Mouse (Mus musculus) midbrain, embryonic 13.5 days (tissue): ENCODE results near the gene Rnf26. TPM values are rescaled to one million over a fixed set of nuclear protein-coding genes. Genes with fewer than 3 reads are reported as not detected.

Source experiments
- ATAC-seq: fragments of 200-750 bp; cut with Nextera tagmentation; 2 replicates; pipeline ENCODE4 v1.8.0; 2017; ENCODE audit warnings: mild to moderate bottlenecking, moderate TSS enrichment, moderate library complexity
- H3K27ac ChIP-seq: fragments of 300-500 bp; sonication (generic); 2 replicates; pipeline ENCODE4 v1.5.1; 2015; ENCODE audit warnings: inconsistent platforms, mild to moderate bottlenecking, moderate library complexity
- H3K27me3 ChIP-seq: fragments of 300-500 bp; sonication (generic); 2 replicates; pipeline ENCODE4 v1.6.1; 2015; ENCODE audit warnings: mild to moderate bottlenecking, inconsistent platforms
- H3K36me3 ChIP-seq: fragments of 300-500 bp; sonication (generic); 2 replicates; pipeline ENCODE4 v1.6.1; 2015; ENCODE audit warnings: mild to moderate bottlenecking, inconsistent platforms
- H3K4me1 ChIP-seq: fragments of 300-500 bp; sonication (generic); replicated peaks from 2 replicates; pipeline ENCODE4 v1.6.1; 2015; ENCODE audit warnings: inconsistent platforms
- H3K4me2 ChIP-seq: fragments of 300-500 bp; sonication (generic); replicated peaks from 2 replicates; pipeline ENCODE4 v1.6.1; 2015; ENCODE audit warnings: moderate library complexity, mild to moderate bottlenecking, inconsistent platforms
- H3K4me3 ChIP-seq: fragments of 300-500 bp; sonication (generic); replicated peaks from 2 replicates; pipeline ENCODE4 v1.5.1; 2015; ENCODE audit warnings: mild to moderate bottlenecking, inconsistent platforms
- H3K9ac ChIP-seq: fragments of 300-500 bp; sonication (generic); replicated peaks from 2 replicates; pipeline ENCODE4 v1.6.1; 2015; ENCODE audit warnings: mild to moderate bottlenecking, inconsistent platforms
- H3K9me3 ChIP-seq: fragments of 300-500 bp; sonication (generic); 2 replicates; pipeline ENCODE4 v1.6.1; 2016; ENCODE audit warnings: mild to moderate bottlenecking, inconsistent platforms
- WGBS: fragments of 180-500 bp; shearing (Covaris S2); methylation state at CpG from one replicate; pipeline ENCODE4 v1.1.7; 2015; 5-methylcytosine and 5-hydroxymethylcytosine counted together
- polyA plus RNA-seq: library from polyadenylated mRNA; unstranded; fragments of >200 nt; fragmentation: Nextera tagmentation; extraction: Ambion mirVana; gene quantifications from 2 replicates; pipeline ENCODE4 v1.2.1, GENCODE M21; 2015

Rnf26 gene
- polyA plus RNA-seq, 1 experiment from 2014 or later: 32.7 TPM

- Histone ChIP-seq H3K4me2 (no peak overlapping the region), H3K4me1 (peaks cover 38% of the 10 kb centered on the region), H3K27me3 (peaks cover 12% of the 10 kb centered on the region), H3K36me3 (no peaks in the 10 kb centered on the region), H3K4me3 (no peak overlapping the region), H3K9ac (no peak overlapping the region), H3K27ac (no peak overlapping the region), H3K9me3 (no peaks in the 10 kb centered on the region)
- no peak for ATAC-seq
- 82% methylated on average over 14 of the region's 14 CpGs for WGBS
Observed at GRCm38 (mm10) chr9:44070113-44070843, 43.0 kb downstream of the Rnf26 start.

DNA sequence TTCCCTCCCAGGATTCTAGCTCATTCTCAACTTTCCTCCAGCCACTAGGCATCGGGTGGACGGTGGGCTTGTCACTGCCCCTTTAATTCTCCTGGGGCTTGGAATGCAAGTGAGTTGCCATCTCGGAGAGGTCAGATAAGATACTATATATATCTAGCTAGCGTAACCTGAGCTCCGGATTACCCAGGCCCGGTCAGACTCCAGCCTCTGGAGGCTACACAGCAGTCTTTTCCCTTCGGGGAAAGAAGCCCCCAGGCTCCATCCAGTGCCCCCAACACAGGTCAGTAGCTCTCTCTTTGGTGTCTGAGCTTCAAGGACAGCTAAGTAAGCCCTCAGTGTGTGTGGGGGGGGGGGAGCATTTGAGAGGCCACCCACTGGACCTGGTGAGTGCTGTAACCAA, 44.1 kb downstream of the Rnf26 start:
- H3K27me3 ChIP-seq: peaks cover 12% of the 10 kb centered on the region
- no peak overlapping the region for H3K4me3 ChIP-seq
- H3K27ac ChIP-seq: no peak overlapping the region
- H3K9ac ChIP-seq: no peak overlapping the region
- H3K4me2 ChIP-seq: no peak overlapping the region
- 22% methylated on average over 7 of the region's 7 CpGs for WGBS
- no peaks in the 10 kb centered on the region for H3K36me3 ChIP-seq
- H3K9me3 ChIP-seq: no peaks in the 10 kb centered on the region
- H3K4me1 ChIP-seq: peaks cover 38% of the 10 kb centered on the region
- ATAC-seq: no peak

DNA sequence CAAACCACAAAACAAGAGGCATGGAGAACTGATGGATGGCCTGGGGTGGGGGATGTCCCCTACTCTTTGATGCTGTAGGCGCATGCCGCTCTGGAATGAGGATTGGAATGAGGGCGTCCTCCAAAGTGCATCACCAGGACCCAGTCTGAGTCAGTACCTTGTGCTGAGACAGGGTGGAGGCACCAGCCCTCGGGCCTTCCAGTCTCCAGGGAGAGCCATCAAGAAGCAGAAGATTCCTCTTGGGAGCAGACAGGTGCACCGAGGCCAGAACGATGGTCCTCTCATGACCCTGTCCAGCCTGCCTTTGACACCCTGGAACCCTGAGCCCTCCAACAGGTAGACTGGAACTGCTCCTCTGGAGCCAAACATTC, 45.4 kb downstream of the Rnf26 start:
- 91% methylated on average over 6 of the region's 6 CpGs for WGBS
- ATAC-seq: no peak
- Histone ChIP-seq H3K27ac (no peak overlapping the region), H3K4me1 (peaks cover 31% of the 10 kb centered on the region), H3K9ac (no peak overlapping the region), H3K36me3 (no peaks in the 10 kb centered on the region), H3K27me3 (peaks cover 12% of the 10 kb centered on the region), H3K4me2 (no peak overlapping the region), H3K4me3 (no peak overlapping the region), H3K9me3 (no peaks in the 10 kb centered on the region)

DNA sequence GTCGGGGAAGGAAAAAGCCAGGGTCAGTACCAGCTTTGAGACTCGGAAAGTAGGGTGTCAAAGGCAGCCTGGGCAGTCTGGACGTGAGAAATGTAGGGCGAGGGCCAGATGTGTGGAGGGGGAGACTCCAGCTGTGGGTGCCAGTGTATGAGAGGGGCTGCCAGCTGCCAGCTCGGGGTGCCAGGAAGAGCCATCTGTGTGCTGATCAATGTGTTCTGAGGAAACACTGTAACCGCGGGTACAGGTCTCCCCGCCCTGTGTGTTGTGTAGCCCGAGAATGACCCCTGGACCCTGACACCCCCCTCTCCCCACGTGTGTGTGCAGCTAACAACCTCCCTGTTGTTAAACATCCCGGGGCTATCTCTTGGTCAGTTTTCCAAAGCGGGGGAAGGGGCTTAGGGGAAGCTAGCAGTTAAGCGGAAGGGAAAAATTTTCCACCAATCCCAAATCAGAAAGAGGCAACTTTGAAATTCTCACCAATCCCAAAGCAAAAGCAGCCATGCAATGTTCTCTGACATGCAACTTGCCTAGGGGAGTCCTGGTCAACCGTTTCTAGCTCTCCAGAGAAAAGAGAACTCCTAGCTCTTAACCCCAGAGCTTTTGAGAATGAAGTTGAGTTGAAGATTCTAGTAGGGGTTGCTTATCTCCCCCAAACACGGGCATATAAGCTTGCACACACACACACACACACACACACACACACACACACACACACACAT, 45.9 kb downstream of the Rnf26 start:
- Histone ChIP-seq H3K4me2 (peak overlapping the region; percentile 72), H3K27ac (no peak overlapping the region), H3K4me1 (peaks cover 25% of the 10 kb centered on the region), H3K27me3 (peaks cover 12% of the 10 kb centered on the region), H3K9me3 (no peaks in the 10 kb centered on the region), H3K36me3 (no peaks in the 10 kb centered on the region), H3K9ac (peak overlapping the region; percentile 61; the same call in 1 of the 2 replicates), H3K4me3 (peak overlapping the region; percentile 45)
- WGBS: 9% methylated on average over 15 of the region's 15 CpGs
- ATAC-seq: no peak; the same call in none of the 2 replicates

DNA sequence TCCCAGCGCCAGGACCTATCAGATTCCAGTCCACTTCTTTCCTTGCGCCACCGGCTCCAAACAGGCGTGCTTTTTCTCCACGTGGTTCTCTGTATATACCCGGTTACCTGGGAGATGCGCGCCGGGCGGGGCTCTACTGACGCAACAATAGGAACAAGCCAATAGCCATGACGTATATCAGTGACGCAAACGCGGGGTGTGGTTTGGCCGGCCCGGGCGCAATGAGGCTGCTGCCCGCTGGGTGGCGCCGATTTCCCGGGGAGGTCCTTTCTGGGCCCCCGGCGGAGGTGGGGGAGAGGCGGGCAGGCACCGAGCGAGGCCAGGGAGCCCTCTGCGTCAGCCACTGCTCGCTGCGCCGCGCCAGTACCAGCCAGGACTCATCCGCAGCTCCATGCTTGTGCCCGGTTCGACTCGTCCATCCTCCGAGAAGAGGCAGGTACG, 46.5 kb downstream of the Rnf26 start, which contains the start of gene Usp2:
Usp2 (plus strand) TSS at position 237 of the 441 bp plus-strand sequence.
- WGBS: under 1% methylated on average over 38 of the region's 38 CpGs
- Histone ChIP-seq H3K4me2 (peak within 1 kb of the TSS; percentile 72), H3K9ac (peak within 1 kb of the TSS; percentile 61; the same call in 1 of the 2 replicates), H3K4me1 (peaks cover 19% of the 10 kb centered on the region), H3K9me3 (no peaks in the 10 kb centered on the region), H3K27me3 (peaks cover 12% of the 10 kb centered on the region), H3K36me3 (no peaks in the 10 kb centered on the region), H3K4me3 (peak within 1 kb of the TSS; percentile 45), H3K27ac (no peak within 1 kb of the TSS)
- ATAC-seq: peak; percentile 97

GRCm38 (mm10) chr9:44065177-44065576, 48.1 kb downstream of the Rnf26 start:
- peaks cover 5% of the 10 kb centered on the region for H3K27me3 ChIP-seq
- H3K36me3 ChIP-seq: no peaks in the 10 kb centered on the region
- WGBS: 39% methylated on average over 1 of the region's 1 CpGs
- H3K9me3 ChIP-seq: no peaks in the 10 kb centered on the region
- no peak overlapping the region for H3K9ac ChIP-seq
- no peak overlapping the region for H3K27ac ChIP-seq
- H3K4me3 ChIP-seq: no peak overlapping the region
- H3K4me1 ChIP-seq: peaks cover 8% of the 10 kb centered on the region; the same call in 1 of the 2 replicates
- H3K4me2 ChIP-seq: no peak overlapping the region
- ATAC-seq: no peak

DNA sequence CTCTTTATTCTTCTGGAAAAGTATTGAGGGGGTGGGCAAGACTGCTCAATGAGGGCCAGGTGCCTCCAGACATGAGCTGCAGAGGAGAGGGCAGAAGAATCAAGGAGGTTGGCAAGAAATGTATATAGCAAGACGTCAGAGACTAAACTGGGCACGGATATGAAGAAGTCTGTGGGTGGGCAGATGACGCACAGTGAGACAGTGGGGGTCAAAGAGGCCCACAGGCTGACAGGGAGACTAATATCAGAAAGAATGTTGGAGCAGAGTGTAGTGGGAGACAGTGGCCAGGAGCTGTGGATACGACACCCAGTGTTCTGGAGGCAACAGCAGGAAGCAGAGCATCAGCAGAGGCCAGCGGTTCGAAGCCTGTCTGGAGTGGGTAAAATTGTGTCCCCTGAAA, 54.7 kb downstream of the Rnf26 start:
- no peak overlapping the region for H3K9ac ChIP-seq
- 92% methylated on average over 6 of the region's 6 CpGs for WGBS
- H3K4me3 ChIP-seq: no peak overlapping the region
- no peaks in the 10 kb centered on the region for H3K27me3 ChIP-seq
- H3K4me2 ChIP-seq: no peak overlapping the region
- H3K9me3 ChIP-seq: no peaks in the 10 kb centered on the region
- ATAC-seq: no peak
- H3K36me3 ChIP-seq: no peaks in the 10 kb centered on the region
- no peak overlapping the region for H3K27ac ChIP-seq
- no peaks in the 10 kb centered on the region for H3K4me1 ChIP-seq

GRCm38 (mm10) chr9:44053936-44054335, 59.4 kb downstream of the Rnf26 start:
- no peaks in the 10 kb centered on the region for H3K9me3 ChIP-seq
- H3K27ac ChIP-seq: no peak overlapping the region
- no peaks in the 10 kb centered on the region for H3K4me1 ChIP-seq
- no peak overlapping the region for H3K9ac ChIP-seq
- H3K4me3 ChIP-seq: no peak overlapping the region
- H3K27me3 ChIP-seq: no peaks in the 10 kb centered on the region
- 79% methylated on average over 1 of the region's 1 CpGs for WGBS
- no peak overlapping the region for H3K4me2 ChIP-seq
- H3K36me3 ChIP-seq: no peaks in the 10 kb centered on the region
- no peak for ATAC-seq

DNA sequence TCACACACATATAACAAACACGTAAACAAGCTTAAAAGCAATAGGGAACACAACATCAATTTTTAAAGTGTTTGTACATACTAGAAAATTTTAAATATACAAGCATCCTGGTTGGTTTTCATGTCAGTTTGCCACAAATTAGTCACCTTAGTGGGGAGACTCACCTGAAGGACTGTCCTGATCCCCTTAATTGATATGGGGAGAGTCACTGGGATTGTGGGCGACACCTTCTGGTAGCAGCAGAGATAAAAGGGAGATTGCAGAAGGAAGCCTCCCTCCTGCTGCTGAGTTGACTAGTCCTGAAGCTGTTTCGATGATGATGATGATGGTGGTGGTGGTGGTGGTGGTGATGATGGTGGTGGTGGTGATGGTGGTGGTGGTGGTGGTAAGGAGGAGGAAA, 60.5 kb downstream of the Rnf26 start:
- Histone ChIP-seq H3K36me3 (no peaks in the 10 kb centered on the region), H3K27me3 (no peaks in the 10 kb centered on the region), H3K27ac (no peak overlapping the region), H3K9ac (no peak overlapping the region), H3K9me3 (no peaks in the 10 kb centered on the region), H3K4me3 (no peak overlapping the region), H3K4me2 (no peak overlapping the region), H3K4me1 (no peaks in the 10 kb centered on the region)
- 68% methylated on average over 3 of the region's 3 CpGs for WGBS
- no peak for ATAC-seq

DNA sequence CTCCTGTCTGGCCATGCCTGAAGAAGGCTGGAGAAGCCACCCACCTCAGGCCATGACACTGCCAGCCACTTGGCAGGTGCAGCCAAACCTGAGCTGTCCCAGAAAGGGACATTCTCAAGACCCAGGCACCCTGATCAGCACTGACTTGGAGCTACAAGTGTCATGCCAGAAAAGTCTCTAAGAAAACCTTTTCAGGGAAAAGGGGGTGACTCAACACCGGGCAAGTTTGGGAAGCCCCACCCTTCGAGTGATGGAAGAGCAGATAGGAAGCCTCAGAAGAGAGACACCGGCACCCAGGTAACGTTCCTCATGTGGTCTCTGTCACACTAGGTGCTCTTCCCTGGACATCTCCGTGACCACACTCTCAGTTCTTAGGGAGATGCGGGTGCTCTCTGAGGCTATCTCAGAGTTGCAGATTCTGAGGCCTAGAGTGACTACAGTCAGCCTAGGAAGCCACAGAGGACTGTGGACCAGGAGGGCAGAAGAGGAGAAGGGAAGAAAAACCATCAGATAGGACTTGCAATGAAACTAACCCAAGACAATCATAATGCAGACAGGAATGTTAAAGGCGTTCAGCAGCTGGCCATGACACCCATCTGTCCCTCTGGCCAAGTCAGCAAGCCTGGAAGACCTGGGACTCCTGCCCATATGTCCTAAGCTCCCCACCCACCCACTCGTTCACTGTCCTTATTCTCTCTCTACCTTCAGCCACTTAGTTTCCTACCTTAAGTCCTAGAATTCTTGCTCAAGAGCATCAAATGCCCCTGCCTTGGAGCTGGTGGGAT, 63.7 kb downstream of the Rnf26 start:
- no peak overlapping the region for H3K27ac ChIP-seq
- 94% methylated on average over 8 of the region's 8 CpGs for WGBS
- H3K9me3 ChIP-seq: no peaks in the 10 kb centered on the region
- H3K4me2 ChIP-seq: no peak overlapping the region
- no peaks in the 10 kb centered on the region for H3K36me3 ChIP-seq
- no peak overlapping the region for H3K9ac ChIP-seq
- peaks cover 20% of the 10 kb centered on the region for H3K27me3 ChIP-seq
- H3K4me3 ChIP-seq: no peak overlapping the region
- no peak for ATAC-seq
- no peaks in the 10 kb centered on the region for H3K4me1 ChIP-seq

DNA sequence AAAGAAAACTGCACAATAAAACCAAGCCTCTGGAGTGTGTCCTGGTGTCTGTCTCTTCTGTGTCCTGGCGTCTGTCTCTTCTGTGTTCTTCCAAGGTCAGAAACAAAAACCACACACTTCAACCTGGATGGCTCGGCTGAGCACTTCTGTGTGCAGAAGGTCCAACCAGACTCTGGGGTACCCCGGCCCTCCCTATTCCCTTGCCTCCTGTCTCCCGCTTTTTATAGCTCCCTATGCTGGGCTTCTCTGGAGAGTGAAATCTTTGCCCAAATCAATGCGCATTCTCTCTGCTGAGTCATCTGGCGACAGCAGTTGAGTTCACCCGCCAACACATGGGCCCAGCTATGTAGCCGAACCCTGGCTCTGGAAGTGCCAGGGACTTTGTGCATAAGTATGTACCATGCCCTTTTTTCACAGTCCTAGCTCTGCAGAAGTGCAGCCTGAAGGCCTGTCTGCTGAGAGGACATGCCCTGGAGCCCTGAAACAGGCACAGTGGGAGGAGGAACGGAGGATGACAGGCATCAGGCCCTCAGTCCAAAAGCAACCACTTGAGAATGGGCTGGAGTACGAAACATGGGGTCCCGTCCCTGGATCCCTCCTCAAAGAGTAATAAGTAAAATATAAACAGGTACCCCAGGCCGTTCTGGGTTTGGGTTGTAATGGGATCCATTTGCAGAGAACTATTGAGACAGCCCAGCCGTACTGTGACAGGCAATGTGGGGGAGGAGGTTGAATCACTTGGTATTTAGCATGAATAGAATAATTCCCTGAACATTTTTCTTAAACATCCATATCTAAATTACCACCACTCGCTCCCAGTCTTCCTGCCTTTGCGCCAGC, 64.6 kb downstream of the Rnf26 start:
- Histone ChIP-seq H3K9me3 (no peaks in the 10 kb centered on the region), H3K4me3 (no peak overlapping the region), H3K27me3 (peaks cover 28% of the 10 kb centered on the region), H3K9ac (no peak overlapping the region), H3K4me1 (peaks cover 6% of the 10 kb centered on the region), H3K36me3 (no peaks in the 10 kb centered on the region), H3K4me2 (no peak overlapping the region), H3K27ac (no peak overlapping the region)
- ATAC-seq: no peak
- WGBS: 83% methylated on average over 15 of the region's 15 CpGs
